Mouse (Mus musculus) activated CD4-positive, CD25-positive, alpha-beta regulatory T cell, adult 4 months (primary cell): ENCODE measurements around the gene E330009J07Rik. TPM values are rescaled to one million over a fixed set of nuclear protein-coding genes. Genes with fewer than 3 reads are reported as not detected.

Experiments
- ATAC-seq: one replicate; pipeline ENCODE4 v1.8.0; 2017
- polyA plus RNA-seq, 2 experiments: library from polyadenylated mRNA; unstranded; fragments of 100-300 nt; shearing (Covaris generic); gene quantifications; one replicate each; pipeline ENCODE4 v1.2.1; 2017

The E330009J07Rik gene
- polyA plus RNA-seq, result 1 to 10 TPM; 4.9 to 6.1 TPM

DNA sequence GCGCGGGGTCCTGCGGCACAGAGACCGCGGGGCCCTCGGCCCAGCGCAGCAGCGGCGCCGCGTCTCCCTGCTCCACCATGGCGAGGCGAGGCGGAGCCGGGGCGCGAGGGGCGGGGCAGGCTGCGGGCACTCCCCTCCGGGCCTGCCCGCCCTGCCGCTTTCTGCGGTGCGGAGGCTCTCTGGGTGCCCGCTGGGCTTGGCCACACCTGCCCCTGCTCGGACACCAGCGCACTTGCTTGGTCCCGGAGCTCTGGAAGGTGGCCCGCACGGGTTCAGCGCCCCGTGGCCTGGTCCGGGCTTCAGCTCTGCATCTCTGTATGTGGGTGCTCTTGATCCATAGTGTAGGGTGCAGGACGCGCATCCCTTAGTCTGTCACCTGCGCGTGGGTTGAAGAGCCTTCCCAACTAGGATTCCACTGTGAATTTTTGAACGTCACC is at the start of gene E330009J07Rik:
E330009J07Rik (minus strand) TSS at position 89 of the 437 bp plus-strand sequence.
- peak; percentile 82 for ATAC-seq

- ATAC-seq, result no peak
Observed at GRCm38 (mm10) chr6:40482318-40482717, 46.4 kb upstream of the E330009J07Rik start.

GRCm38 (mm10) chr6:40479705-40480104 is 43.8 kb upstream of the E330009J07Rik start:
- no peak for ATAC-seq

- ATAC-seq, result no peak
Observed at GRCm38 (mm10) chr6:40476132-40476531, 40.2 kb upstream of the E330009J07Rik start.

DNA sequence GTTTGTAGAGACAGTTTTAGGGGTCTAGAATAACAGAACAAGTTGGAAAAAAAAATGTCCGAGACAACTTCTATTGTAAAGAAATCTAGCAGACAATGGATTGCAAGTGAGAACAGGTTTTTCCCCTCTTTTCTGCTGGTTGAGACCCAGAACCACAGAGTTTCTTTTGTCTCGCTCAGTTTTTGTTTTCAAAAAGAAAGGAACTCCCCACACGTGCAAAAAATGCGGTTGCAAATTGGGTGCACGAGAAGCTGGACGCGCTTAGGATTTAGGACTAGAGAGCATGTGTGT is 35.7 kb upstream of the E330009J07Rik start:
- ATAC-seq, result no peak

GRCm38 (mm10) chr6:40470916-40471719 is 35.2 kb upstream of the E330009J07Rik start, which contains the start of gene Ssbp1:
Gene Ssbp1 (plus strand): TSS chr6:40471352.
- ATAC-seq, result peak; percentile 94

GRCm38 (mm10) chr6:40465710-40466109 is 29.8 kb upstream of the E330009J07Rik start:
- no peak for ATAC-seq

DNA sequence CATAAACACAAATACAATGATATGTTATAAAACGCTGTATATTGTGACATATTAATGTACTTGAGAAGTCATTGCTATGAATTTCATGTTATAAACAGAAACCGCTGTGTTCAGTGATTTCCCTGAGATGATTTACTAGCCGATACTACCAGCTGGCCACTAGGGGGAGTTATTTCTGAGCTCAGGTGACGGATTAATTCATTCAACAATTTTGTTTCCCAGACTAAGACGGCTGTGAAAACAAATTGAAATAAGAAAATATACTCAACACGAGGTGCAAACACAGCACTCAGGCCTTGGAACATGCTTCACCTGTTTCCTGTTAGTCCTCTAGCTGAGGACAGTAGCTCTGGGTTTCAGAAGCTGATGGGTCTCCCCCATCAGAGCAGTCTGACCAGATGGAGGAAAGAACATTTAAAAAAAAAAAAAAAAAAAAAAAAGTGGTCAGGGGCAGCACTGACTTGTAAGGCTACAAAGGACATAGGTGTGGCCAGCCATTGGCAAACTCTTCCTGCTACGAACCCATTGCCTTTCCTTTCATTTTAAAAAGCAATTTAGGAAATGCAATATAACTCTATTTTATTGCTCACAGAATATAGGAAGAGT is 18.6 kb upstream of the E330009J07Rik start:
- no peak for ATAC-seq

GRCm38 (mm10) chr6:40448626-40449025 is 12.7 kb upstream of the E330009J07Rik start:
- no peak for ATAC-seq

DNA sequence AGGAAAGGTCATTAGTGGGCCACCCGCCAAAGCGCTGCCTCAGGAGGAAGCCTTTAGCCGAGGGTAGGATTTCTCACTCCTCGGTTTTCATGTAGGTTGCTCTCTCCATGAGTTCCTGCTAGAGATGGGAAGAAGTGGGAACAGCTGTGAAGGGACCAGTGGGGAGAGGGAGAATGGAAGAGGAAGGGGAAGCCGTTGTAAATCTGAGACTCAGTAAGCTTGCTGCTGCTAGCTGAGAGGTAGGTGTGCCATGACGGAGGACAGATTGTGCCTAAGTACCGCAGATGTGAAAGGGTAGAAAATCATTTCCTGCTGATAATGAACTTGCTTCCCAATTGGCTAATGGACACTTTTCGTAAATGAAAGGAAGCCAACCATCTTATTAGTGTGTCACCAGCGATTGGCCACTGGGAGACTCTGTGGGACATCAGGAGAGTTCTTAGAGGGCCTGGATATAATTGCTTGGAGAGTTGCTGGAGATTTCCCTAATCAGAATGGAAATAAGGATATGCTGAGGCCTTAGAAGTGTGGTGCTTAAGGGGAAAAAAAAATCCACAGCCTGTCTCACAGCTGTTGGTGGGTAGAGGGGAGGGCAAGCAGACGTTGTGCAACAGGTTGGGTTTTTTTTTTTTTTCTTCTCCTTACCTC is 7.5 kb upstream of the E330009J07Rik start:
- ATAC-seq, result no peak

DNA sequence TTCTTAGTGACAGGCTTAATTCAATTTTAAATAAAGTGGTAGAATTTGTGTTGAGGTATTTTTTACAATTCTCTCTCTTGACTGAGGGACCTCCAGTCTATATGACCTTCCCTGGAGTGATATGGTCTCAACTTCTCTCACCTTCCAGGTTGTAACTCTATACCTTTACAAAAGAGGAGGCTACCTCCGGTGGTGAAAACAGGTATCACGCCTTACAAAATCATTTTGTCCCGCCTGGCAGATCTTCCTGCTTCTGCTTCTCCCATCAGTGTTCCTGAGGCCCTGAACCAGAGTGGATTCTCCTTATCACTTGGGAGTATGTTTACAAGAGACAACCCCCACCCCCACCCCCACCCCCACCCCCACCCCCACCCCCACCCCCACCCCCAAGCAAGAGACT is 5.8 kb upstream of the E330009J07Rik start:
- no peak for ATAC-seq

DNA sequence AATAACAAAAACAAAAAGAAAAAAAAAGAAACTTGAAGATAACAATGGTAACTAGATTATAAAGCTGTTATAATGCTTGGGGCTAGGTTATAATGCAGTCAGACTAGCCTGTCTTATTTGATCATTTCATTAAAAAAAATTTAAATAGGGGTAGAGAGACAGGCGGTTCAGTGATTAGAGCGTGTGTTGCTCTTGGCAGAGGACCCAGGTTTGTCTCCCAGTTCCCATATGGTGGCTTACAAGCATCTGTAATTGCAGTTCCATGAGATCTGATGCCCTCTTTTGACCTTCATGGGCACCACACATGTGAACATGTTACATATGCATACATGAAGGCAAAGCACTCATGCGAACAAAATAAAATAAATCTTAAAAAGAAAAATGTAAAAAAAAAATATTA is 5.3 kb upstream of the E330009J07Rik start:
- ATAC-seq, result no peak

- ATAC-seq, result peak; percentile 73
Observed at GRCm38 (mm10) chr6:40439731-40440130, 3.8 kb upstream of the E330009J07Rik start.

- no peak for ATAC-seq
Observed at GRCm38 (mm10) chr6:40438936-40439335, 3.0 kb upstream of the E330009J07Rik start, which contains the start of gene Wee2. Gene Wee2 (plus strand): TSS chr6:40439088.

GRCm38 (mm10) chr6:40435151-40436046 is 536 bp downstream of the E330009J07Rik start:
- peak; percentile 6 for ATAC-seq

GRCm38 (mm10) chr6:40434697-40435096 is 1.2 kb downstream of the E330009J07Rik start:
- ATAC-seq, result no peak

GRCm38 (mm10) chr6:40432346-40433275 is 3.3 kb downstream of the E330009J07Rik start:
- ATAC-seq, result no peak

DNA sequence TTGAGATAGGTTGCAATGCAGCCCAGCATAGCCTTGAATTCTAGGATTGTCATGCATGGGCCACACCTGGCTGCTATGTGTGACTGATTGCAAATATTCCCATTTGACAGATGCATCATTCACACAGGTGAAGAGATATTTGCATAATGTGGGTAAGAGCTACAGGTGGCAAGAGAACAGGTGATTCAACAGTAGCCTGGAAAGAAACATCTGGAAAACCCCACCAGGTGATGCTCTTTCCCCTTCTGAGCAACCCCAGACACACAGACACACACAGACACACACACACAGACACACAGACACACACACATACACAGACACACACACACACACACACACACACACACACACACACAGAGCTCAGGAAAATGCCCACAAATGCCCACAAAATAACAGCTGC is 4.1 kb downstream of the E330009J07Rik start:
- ATAC-seq, result no peak

DNA sequence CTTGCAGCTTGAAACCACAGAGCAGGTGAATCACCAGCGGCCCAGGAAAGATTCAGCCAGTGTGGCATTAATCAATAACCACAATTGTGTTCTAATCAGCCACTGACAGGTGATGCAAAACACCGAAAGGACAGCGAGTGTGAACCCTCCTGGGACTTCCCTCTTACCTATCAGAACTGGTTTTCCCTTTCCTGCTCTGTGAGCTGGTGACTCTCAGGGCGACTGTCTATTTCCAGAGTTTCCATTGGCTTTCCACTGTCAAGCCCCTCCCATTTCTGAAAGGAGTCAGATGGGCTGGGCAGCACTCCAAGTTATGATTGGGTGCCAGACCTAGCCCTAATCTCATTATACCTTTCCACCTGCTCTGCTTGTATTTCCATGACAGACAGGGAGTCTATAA is 4.6 kb downstream of the E330009J07Rik start:
- ATAC-seq, result no peak

DNA sequence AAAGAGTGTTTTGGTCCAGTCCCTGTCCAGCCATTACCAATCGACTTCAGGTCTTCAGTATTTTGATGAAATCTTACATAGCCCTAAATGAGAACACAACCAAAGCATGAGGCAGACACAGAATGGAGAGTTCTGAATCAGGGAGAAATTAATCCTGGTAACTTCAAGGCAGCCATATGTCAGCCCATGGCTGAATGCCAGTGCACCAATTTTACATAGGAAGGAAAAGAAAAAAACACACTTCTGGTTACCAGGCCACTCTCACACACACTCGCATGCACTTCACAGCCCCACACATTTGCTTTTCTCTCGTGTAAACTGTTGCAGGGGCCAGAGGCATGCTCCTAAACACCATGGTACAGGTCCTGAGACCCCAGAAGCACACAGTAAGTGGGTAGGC is 5.1 kb downstream of the E330009J07Rik start:
- ATAC-seq, result no peak

DNA sequence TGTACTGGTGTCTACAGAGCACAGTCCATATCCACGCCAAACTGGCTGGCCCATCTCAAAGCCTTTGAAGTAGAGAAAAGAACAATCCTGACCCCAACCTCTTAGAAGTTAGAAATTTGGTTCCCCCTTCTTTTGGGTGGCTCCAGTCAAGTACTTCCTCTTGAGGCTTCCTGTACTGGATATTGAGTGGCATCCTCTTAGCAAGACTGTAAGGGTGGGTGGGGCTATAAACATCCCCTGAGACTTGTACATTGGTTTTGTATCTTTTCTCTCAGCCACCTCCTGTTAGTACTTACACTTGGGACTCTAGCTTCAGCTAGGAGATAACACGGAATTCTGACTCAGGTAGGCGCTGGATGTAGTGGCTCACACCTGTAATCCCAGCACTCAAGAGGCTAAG is 5.7 kb downstream of the E330009J07Rik start:
- ATAC-seq, result peak; percentile 70
